Mouse (Mus musculus): ENCODE results near the gene Olfr983. TPM values are rescaled to one million over a fixed set of nuclear protein-coding genes. Genes with fewer than 3 reads are reported as not detected.

Gene Olfr983
- not detected in 2 replicates for polyA plus RNA-seq (2015; fragmentation: Nextera tagmentation; extraction: Ambion mirVana)

DNA sequence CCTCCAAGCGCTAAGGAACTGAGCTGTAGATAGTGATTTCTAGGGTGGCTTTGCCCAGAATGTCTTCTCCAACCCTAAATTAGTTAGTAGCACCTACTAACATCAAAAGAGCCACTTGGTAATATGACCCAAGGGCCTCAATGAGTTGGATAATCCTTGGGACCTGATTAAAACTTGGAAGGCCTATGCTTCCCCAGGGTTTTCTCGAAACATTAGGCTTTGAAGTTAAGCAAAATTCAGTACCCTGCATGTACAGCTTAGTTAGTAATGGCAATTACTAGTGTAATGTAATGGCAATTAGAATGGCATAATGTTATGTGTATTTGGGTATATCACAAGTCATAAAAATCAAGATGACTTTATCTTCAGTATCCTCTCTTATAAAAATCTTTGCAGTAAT lies at the start of gene Olfr983:
TSS of gene Olfr983 (minus strand) at position 101 of the 400 bp plus-strand sequence.
- Histone ChIP-seq H3K9ac (no peak within 1 kb of the TSS), H3K27ac (no peak within 1 kb of the TSS), H3K4me1 (no peaks in the 10 kb centered on the region), H3K27me3 (replicated peaks) (no peaks in the 10 kb centered on the region), H3K36me3 (no peaks in the 10 kb centered on the region), H3K4me2 (no peak within 1 kb of the TSS), H3K4me3 (replicated peaks) (no peak within 1 kb of the TSS), H3K9me3 (no peaks in the 10 kb centered on the region)
- 78% methylated on average over 2 of the region's 2 CpGs for WGBS
- no peak for ATAC-seq (ENCODE audit: insufficient read depth, low FRiP score, low read depth)

DNA sequence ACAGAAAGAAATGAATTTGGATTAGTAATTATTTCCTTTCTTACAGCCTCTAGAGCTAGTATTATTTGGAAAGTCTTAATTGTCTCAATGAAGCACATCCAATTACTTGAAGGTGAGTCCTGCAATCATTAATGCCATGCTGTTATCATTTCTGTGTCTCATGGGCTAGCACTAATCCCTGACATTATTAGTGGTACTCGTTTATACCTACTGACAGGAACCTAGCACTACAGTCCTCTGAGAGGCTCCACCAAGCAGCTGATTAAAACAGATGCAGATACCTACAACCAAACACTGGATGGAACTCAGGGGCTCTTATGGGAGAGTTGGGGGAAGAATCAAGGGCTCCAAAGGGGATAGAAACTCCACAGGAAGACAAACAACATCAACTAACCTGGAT lies 48.1 kb upstream of the Olfr983 start:
- Histone ChIP-seq H3K4me2 (no peak overlapping the region), H3K36me3 (no peaks in the 10 kb centered on the region), H3K9ac (no peak overlapping the region), H3K27me3 (replicated peaks) (no peaks in the 10 kb centered on the region), H3K4me1 (no peaks in the 10 kb centered on the region), H3K9me3 (no peaks in the 10 kb centered on the region), H3K4me3 (replicated peaks) (no peak overlapping the region), H3K27ac (no peak overlapping the region)
- ATAC-seq (ENCODE audit: insufficient read depth, low FRiP score, low read depth): no peak
- WGBS: 69% methylated on average over 1 of the region's 1 CpGs

- no peak overlapping the region for H3K4me2 ChIP-seq
- no peaks in the 10 kb centered on the region for H3K36me3 ChIP-seq
- no peak for ATAC-seq (ENCODE audit: insufficient read depth, low FRiP score, low read depth)
- no peak overlapping the region for H3K9ac ChIP-seq
- H3K27me3 ChIP-seq (replicated peaks): no peaks in the 10 kb centered on the region
- H3K4me1 ChIP-seq: no peaks in the 10 kb centered on the region
- H3K9me3 ChIP-seq: no peaks in the 10 kb centered on the region
- no peak overlapping the region for H3K4me3 ChIP-seq (replicated peaks)
- 55% methylated on average over 4 of the region's 4 CpGs for WGBS
- H3K27ac ChIP-seq: no peak overlapping the region
Observed at GRCm38 (mm10) chr9:40139484-40139883, 46.1 kb upstream of the Olfr983 start.

GRCm38 (mm10) chr9:40136987-40137688 lies 43.7 kb upstream of the Olfr983 start:
- Histone ChIP-seq H3K27me3 (replicated peaks) (no peaks in the 10 kb centered on the region), H3K9ac (no peak overlapping the region), H3K4me2 (no peak overlapping the region), H3K4me1 (no peaks in the 10 kb centered on the region), H3K27ac (no peak overlapping the region), H3K36me3 (no peaks in the 10 kb centered on the region), H3K9me3 (no peaks in the 10 kb centered on the region), H3K4me3 (replicated peaks) (no peak overlapping the region)
- ATAC-seq (ENCODE audit: insufficient read depth, low FRiP score, low read depth): no peak
- 70% methylated on average over 6 of the region's 6 CpGs for WGBS

DNA sequence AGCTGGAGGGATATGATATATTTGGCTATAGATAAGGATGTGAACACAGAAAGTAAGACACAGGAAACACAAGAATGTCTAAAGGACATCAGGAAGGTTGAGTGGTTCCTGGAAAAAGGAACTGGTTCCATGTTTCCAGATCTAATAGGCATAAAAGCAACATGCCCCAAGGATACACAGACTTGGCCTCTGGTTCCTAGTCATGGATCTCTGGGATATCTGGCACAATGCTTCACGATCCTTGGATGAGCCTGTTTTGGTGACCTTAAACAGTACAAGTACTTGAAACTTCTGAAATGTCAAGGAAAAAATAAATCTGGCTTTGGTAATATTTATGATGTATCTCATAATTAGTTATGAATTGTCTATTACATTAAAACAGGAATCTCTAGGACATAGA lies 37.2 kb upstream of the Olfr983 start:
- H3K4me1 ChIP-seq: no peaks in the 10 kb centered on the region
- no peak overlapping the region for H3K4me3 ChIP-seq (replicated peaks)
- no peaks in the 10 kb centered on the region for H3K9me3 ChIP-seq
- H3K4me2 ChIP-seq: no peak overlapping the region
- no peak overlapping the region for H3K9ac ChIP-seq
- no peaks in the 10 kb centered on the region for H3K27me3 ChIP-seq (replicated peaks)
- ATAC-seq (ENCODE audit: insufficient read depth, low FRiP score, low read depth): no peak
- no peak overlapping the region for H3K27ac ChIP-seq
- WGBS: 83% methylated on average over 1 of the region's 1 CpGs
- H3K36me3 ChIP-seq: no peaks in the 10 kb centered on the region

GRCm38 (mm10) chr9:40130084-40130483 lies 36.7 kb upstream of the Olfr983 start, which contains the start of gene Olfr985:
Gene Olfr985 (minus strand): TSS chr9:40130184.
- ATAC-seq (ENCODE audit: insufficient read depth, low FRiP score, low read depth): no peak
- H3K4me1 ChIP-seq: no peaks in the 10 kb centered on the region
- no peaks in the 10 kb centered on the region for H3K9me3 ChIP-seq

GRCm38 (mm10) chr9:40117287-40117659 lies 23.9 kb upstream of the Olfr983 start:
- no peak overlapping the region for H3K4me3 ChIP-seq (replicated peaks)
- H3K36me3 ChIP-seq: no peaks in the 10 kb centered on the region
- H3K9me3 ChIP-seq: no peaks in the 10 kb centered on the region
- no peaks in the 10 kb centered on the region for H3K27me3 ChIP-seq (replicated peaks)
- H3K9ac ChIP-seq: no peak overlapping the region
- 0 out of 2 replicates have a peak, but pooled peaks cover 6% of the 10 kb centered on the region for H3K4me1 ChIP-seq
- H3K4me2 ChIP-seq: peak overlapping the region; percentile 13
- H3K27ac ChIP-seq: peak overlapping the region; percentile 51
- 68% methylated on average over 5 of the region's 5 CpGs for WGBS
- no peak for ATAC-seq (ENCODE audit: insufficient read depth, low FRiP score, low read depth)

More at GRCm38 (mm10) chr9:40130084-40130483, 36.7 kb upstream of the Olfr983 start, which contains the start of gene Olfr985:
- Histone ChIP-seq H3K27me3 (replicated peaks) (no peaks in the 10 kb centered on the region), H3K4me3 (replicated peaks) (no peak within 1 kb of the TSS), H3K4me2 (no peak within 1 kb of the TSS), H3K9ac (no peak within 1 kb of the TSS), H3K27ac (no peak within 1 kb of the TSS), H3K36me3 (no peaks in the 10 kb centered on the region)
- WGBS: 82% methylated on average over 1 of the region's 1 CpGs

DNA sequence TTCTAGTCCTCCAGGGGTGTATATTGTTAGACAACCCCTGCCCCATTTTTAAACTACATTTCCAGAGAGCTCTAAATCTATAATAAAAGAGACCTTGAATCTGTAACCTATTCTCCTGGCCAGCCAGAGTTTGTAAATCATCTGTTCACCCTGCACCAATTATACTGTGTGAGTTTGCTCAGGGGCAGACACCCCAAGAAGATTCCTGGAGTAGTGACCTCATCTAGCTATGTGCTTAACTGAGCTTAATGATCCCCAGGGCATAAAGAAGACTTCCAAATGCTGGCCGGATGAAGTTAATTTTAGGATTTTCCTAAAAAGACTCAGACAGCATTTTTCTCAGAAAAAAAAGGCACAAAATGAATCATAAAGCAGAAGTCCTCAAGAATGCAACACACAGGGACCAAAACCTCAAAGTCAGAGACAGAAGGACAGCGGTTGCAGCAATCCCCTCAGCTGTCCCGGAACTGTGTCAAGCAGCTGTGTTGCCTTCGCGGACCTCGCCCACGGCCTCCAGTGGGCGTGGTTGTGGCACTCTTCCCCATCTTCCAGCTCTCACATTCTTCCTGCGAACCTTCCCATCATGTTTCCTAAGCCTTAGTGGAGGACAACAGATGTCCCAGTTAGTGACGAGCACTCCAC lies 23.4 kb upstream of the Olfr983 start:
- Histone ChIP-seq H3K9ac (no peak overlapping the region), H3K9me3 (no peaks in the 10 kb centered on the region), H3K4me1 (0 out of 2 replicates have a peak, but pooled peaks cover 6% of the 10 kb centered on the region), H3K4me2 (peak overlapping the region; percentile 13), H3K27me3 (replicated peaks) (no peaks in the 10 kb centered on the region), H3K27ac (peak overlapping the region; percentile 51), H3K4me3 (replicated peaks) (no peak overlapping the region), H3K36me3 (no peaks in the 10 kb centered on the region)
- ATAC-seq (ENCODE audit: insufficient read depth, low FRiP score, low read depth): no peak
- 37% methylated on average over 10 of the region's 10 CpGs for WGBS

- no peaks in the 10 kb centered on the region for H3K27me3 ChIP-seq (replicated peaks)
- no peak within 1 kb of the TSS for H3K9ac ChIP-seq
- H3K36me3 ChIP-seq: no peaks in the 10 kb centered on the region
- no peak for ATAC-seq (ENCODE audit: insufficient read depth, low FRiP score, low read depth)
- H3K4me3 ChIP-seq (replicated peaks): no peak within 1 kb of the TSS
- no peak within 1 kb of the TSS for H3K4me2 ChIP-seq
- H3K9me3 ChIP-seq: no peaks in the 10 kb centered on the region
- no peak within 1 kb of the TSS for H3K27ac ChIP-seq
- H3K4me1 ChIP-seq: 0 out of 2 replicates have a peak, but pooled peaks cover 6% of the 10 kb centered on the region
- WGBS: 83% methylated on average over 2 of the region's 2 CpGs
Observed at GRCm38 (mm10) chr9:40114106-40114505, 20.7 kb upstream of the Olfr983 start, which contains the start of gene Olfr984. Gene Olfr984 (minus strand): TSS chr9:40114206.

- no peak overlapping the region for H3K9ac ChIP-seq
- no peaks in the 10 kb centered on the region for H3K27me3 ChIP-seq (replicated peaks)
- no peaks in the 10 kb centered on the region for H3K36me3 ChIP-seq
- ATAC-seq (ENCODE audit: insufficient read depth, low FRiP score, low read depth): no peak
- no peak overlapping the region for H3K4me3 ChIP-seq (replicated peaks)
- 69% methylated on average over 3 of the region's 3 CpGs for WGBS
- no peaks in the 10 kb centered on the region for H3K9me3 ChIP-seq
- no peak overlapping the region for H3K27ac ChIP-seq
- no peaks in the 10 kb centered on the region for H3K4me1 ChIP-seq
- H3K4me2 ChIP-seq: no peak overlapping the region
Observed at GRCm38 (mm10) chr9:40094769-40095168, 1.4 kb upstream of the Olfr983 start.

GRCm38 (mm10) chr9:40073529-40073928 lies 19.9 kb downstream of the Olfr983 start, which contains the start of gene Olfr982:
Gene Olfr982 (plus strand): TSS chr9:40073829.
- H3K4me3 ChIP-seq (replicated peaks): no peak within 1 kb of the TSS
- H3K4me1 ChIP-seq: no peaks in the 10 kb centered on the region
- H3K27ac ChIP-seq: no peak within 1 kb of the TSS
- no peak within 1 kb of the TSS for H3K4me2 ChIP-seq
- 74% methylated on average over 2 of the region's 2 CpGs for WGBS
- no peaks in the 10 kb centered on the region for H3K36me3 ChIP-seq
- no peaks in the 10 kb centered on the region for H3K27me3 ChIP-seq (replicated peaks)
- H3K9me3 ChIP-seq: no peaks in the 10 kb centered on the region
- H3K9ac ChIP-seq: no peak within 1 kb of the TSS
- no peak for ATAC-seq (ENCODE audit: insufficient read depth, low FRiP score, low read depth)

DNA sequence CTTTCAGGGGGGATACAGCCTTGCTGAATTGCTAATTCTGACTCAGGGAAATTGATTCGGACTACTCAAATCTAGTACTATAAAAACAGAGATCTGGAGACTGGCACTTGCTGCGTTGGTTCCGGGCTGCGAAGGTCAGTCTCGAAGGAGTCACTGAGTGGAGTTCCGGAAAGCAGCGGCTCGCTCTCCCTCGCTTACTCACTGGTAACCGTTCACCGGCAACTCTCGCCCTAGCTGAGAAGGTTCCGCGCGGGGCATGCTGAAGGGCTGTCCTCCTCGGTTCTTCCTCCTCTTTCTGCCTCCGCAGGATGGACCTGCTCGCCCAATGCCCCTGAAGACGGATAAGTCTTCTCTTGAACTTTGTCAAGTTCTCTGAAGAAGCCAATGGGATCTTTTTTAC lies 43.3 kb downstream of the Olfr983 start:
- H3K36me3 ChIP-seq: no peaks in the 10 kb centered on the region
- no peak overlapping the region for H3K9ac ChIP-seq
- no peaks in the 10 kb centered on the region for H3K4me1 ChIP-seq
- ATAC-seq (ENCODE audit: insufficient read depth, low FRiP score, low read depth): no peak
- no peak overlapping the region for H3K4me3 ChIP-seq (replicated peaks)
- no peak overlapping the region for H3K27ac ChIP-seq
- WGBS: 91% methylated on average over 19 of the region's 19 CpGs
- no peak overlapping the region for H3K4me2 ChIP-seq
- no peaks in the 10 kb centered on the region for H3K9me3 ChIP-seq
- no peaks in the 10 kb centered on the region for H3K27me3 ChIP-seq (replicated peaks)

All from stomach, embryonic 15.5 days (tissue).